Mouse (Mus musculus) skeletal muscle tissue, adult 2 months (tissue): ENCODE measurements at regions not wholly inside any gene's neighbourhood (a gene's known extent, or its start where the extent isn't known, plus 50 kb on each side); places are given as distances from the start of the nearest gene placed in this dataset.

Source experiments
- DNase-seq: peaks from one replicate; pipeline ENCODE4 v3.0.0-alpha.2; 2012; ENCODE audit warnings: low read depth, low spot score

GRCm38 (mm10) chr16:9253054-9253453 lies 423.2 kb downstream of the 1810013L24Rik start:
- no peak for DNase-seq

- DNase-seq: no peak
Observed at GRCm38 (mm10) chr16:9255351-9255750, 425.5 kb downstream of the 1810013L24Rik start.

DNA sequence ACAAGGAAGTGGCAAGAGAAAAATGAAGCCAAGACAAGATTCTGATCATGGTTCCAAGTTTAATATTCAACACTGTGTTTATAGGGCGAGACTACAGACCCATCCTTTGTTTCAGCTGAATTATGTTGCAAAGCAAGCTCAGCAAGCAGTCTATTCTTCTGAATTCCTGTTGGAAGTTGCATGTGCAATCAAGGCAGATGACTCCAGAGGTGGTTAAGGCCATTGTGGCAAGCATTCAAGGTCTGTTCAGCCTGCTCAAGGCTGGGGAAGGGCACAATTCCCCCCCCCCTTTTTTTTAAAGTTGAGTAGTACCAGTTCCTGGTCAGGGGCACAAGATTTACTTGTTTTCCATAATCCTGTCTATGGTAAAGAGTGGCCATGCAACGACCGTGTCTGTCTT lies 431.1 kb downstream of the 1810013L24Rik start:
- DNase-seq: no peak

- no peak for DNase-seq
Observed at GRCm38 (mm10) chr16:9264554-9265145, 434.8 kb downstream of the 1810013L24Rik start.

- DNase-seq: no peak
Observed at GRCm38 (mm10) chr16:9267204-9267603, 437.3 kb downstream of the 1810013L24Rik start.

GRCm38 (mm10) chr16:9270099-9270498 lies 440.2 kb downstream of the 1810013L24Rik start:
- DNase-seq: no peak

DNA sequence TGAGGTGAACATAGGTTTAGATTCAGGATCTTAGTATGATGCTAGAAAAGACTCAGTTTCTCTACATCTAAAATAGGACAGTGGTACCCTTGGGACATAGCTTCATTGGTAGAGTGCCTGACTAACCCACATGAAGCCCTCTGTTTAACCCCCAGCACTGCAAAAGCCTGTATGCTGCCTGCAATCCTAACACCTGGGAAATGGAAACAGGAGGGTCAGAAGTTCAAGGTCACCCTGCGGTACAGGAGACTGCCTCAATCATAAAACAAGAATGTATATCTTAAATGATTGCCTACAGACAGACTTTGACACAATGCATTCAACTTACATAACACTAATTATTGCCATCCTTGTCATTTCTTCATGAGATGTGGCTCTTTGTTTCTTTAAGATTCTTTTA lies 440.8 kb downstream of the 1810013L24Rik start:
- no peak for DNase-seq

DNA sequence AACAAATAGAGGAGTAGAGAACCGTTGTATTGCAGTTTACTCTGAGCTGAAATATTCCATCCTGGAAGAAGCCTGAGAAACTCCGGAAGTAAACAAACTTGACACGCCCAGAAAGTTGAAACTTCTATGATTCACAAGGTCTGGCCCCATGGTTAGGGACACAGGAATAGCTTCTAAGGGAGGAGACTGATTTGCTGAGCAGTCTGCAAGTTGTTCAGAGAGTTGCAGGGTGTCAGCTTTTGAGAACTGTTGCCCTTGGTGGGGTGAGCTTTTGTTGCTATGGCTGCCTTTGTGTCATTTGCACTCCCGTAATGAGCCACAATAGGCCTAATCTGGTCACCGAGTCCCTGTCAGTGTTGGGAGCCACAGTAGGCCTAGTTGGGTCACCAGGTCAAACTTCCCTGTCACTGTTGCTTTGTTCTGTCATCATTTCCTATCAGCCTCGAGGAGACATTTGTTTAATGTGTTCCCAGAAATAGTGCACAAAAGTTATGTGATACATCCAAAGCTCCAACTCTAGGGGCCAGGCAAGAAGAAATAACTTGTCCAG lies 443.9 kb downstream of the 1810013L24Rik start:
- no peak for DNase-seq

DNA sequence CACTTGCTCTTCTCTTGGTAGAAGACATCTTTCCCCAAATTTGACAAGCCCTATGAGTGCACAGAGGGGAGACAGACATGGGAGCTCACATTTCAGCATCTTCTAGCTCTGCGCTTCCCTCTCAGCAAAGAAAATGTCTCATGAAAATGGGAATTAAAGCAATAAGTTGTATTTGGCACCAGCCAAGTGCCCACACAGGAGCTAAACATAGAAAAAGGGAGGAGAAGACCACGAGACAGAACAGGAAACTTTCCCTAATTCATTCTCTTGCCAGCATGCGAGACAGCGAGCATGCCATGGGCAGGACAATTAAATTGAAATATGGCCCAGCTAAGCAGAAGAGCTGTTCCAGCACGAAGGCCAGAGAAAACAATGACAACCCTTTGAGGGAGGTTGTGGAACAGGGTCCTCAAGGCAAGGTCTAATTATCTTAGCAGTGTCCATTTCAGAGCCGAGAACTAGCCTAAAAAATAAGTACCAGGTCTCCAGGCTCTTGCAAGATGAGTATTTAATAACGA lies 444.7 kb downstream of the 1810013L24Rik start:
- no peak for DNase-seq

- DNase-seq: no peak
Observed at GRCm38 (mm10) chr16:9275426-9275825, 445.5 kb downstream of the 1810013L24Rik start.

- no peak for DNase-seq
Observed at GRCm38 (mm10) chr16:9277064-9277463, 447.2 kb downstream of the 1810013L24Rik start.

GRCm38 (mm10) chr16:9279726-9280125 lies 449.8 kb downstream of the 1810013L24Rik start:
- no peak for DNase-seq

DNA sequence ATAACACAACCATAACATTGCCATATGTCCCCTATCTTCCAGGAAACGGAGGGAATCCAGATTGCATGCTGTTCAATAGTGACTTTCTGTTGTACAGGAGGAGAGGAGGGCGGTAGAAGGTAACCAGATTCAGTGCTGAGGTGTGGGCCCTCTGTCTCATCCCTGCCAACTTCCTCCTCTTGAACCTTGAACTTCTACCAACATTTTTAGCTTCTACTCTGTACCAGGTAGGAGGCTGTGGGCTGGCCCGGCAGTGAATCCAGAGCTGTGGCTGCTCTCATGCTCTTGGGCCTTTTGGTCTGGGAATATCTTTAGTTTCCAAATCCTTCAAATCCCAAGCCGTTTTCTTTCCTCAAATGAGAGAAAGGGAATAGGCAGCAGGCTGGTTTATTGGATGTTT lies 450.5 kb downstream of the 1810013L24Rik start:
- no peak for DNase-seq

- DNase-seq: peak; percentile 5
Observed at GRCm38 (mm10) chr16:9280931-9281330, 451.0 kb downstream of the 1810013L24Rik start.

- DNase-seq: no peak
Observed at GRCm38 (mm10) chr16:9284423-9284822, 454.5 kb downstream of the 1810013L24Rik start.

- no peak for DNase-seq
Observed at GRCm38 (mm10) chr16:9285921-9286320, 456.0 kb downstream of the 1810013L24Rik start.

- DNase-seq: no peak
Observed at GRCm38 (mm10) chr16:9287557-9287956, 457.7 kb downstream of the 1810013L24Rik start.

DNA sequence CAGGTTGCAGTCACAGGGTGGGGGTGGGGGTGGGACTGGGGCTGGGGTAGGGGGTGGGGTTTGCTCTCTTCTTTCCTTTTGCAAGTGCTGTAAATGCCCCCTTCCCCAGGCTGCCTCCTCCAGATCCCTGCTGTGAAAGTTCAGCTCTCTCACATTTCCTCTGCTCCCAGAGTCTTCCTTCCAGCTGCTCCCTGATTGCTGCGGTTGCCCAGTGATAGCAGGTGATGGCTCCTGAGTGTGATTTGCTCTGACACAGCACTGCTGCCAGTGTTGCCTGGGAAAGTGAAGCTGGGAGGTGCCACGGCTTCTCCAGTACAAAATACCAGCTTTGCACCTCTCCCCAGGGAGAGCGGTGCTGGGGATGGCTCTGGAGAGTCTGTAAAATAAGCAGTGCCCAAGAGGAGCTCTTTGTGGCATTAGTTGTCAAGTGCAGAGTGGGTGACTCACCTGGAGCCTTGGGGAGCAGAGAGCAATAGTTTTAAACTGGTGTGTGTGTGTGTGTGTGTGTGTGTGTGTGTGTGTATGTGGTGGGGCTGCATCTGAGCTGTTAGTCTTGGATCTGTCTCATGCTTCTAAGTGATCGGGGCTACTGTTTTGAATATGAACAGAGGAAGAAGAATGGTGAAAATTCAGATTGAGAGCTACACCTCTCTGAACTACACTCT lies 461.6 kb downstream of the 1810013L24Rik start:
- DNase-seq: no peak

- DNase-seq: no peak
Observed at GRCm38 (mm10) chr16:9303134-9303533, 473.2 kb downstream of the 1810013L24Rik start.

- DNase-seq: no peak
Observed at GRCm38 (mm10) chr16:9304079-9304478, 474.2 kb downstream of the 1810013L24Rik start.

GRCm38 (mm10) chr16:9310744-9311143 lies 480.8 kb downstream of the 1810013L24Rik start:
- no peak for DNase-seq

GRCm38 (mm10) chr16:9335626-9336025 lies 505.7 kb downstream of the 1810013L24Rik start:
- DNase-seq: no peak

DNA sequence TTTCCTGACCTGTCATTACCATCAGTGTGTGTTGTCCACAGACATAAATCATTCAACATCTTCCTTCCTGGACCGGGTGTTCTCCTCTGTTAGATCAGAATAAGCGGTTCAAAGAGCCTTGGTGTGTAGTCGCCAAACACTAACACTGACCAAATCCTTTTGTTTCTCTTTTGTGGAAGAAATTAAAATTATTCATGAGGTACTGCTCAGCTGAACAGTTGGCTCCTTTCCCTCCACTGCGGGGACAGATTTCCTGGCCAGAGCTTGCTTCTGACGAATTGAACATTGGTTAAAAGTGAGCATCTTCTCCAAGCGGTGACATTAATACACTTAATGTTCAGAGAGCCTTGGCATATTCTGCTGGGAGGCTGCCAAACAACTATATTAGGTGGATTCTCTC lies 506.2 kb downstream of the 1810013L24Rik start:
- no peak for DNase-seq
